Mouse (Mus musculus) adrenal gland, adult (tissue): Measurements from ENCODE around the gene Ighmbp2.
A peak's percentile ranks its signal among the peaks of the same experiment; 100 is the strongest.
"Not testable (repeated sequence)": the region's sequence is repeated elsewhere in the genome, so short reads cannot be mapped to it uniquely, and the experiment has no call there.

Experiments used
- DNase-seq, 2 experiments: peaks; one replicate each; pipeline ENCODE4 v3.0.0; 2022 to 2023; ENCODE audit warnings: low spot score in 1 of 2; ENCODE audit not compliant: inconsistent age in 2 of 2

Gene Ighmbp2

GRCm38 (mm10) chr19:3289006-3289405 is 6.2 kb upstream of the Ighmbp2 start:
- peak; percentile 29 to 64 for DNase-seq

- peak in 1 of 2 experiments; percentile 35 for DNase-seq
Observed at GRCm38 (mm10) chr19:3281886-3282285, 931 bp downstream of the Ighmbp2 start.

GRCm38 (mm10) chr19:3275744-3276365 is 7.0 kb downstream of the Ighmbp2 start:
- no peak for DNase-seq

- DNase-seq: no peak
Observed at GRCm38 (mm10) chr19:3273331-3273730, 9.5 kb downstream of the Ighmbp2 start.

- DNase-seq: no peak
Observed at GRCm38 (mm10) chr19:3271366-3271765, 11.5 kb downstream of the Ighmbp2 start.

GRCm38 (mm10) chr19:3269803-3270202 is 13.0 kb downstream of the Ighmbp2 start:
- DNase-seq: peak in 1 of 2 experiments; percentile 1

GRCm38 (mm10) chr19:3269279-3269678 is 13.5 kb downstream of the Ighmbp2 start:
- DNase-seq: no peak

GRCm38 (mm10) chr19:3268218-3268980 is 14.4 kb downstream of the Ighmbp2 start:
- DNase-seq: no peak

- DNase-seq: no peak
Observed at GRCm38 (mm10) chr19:3267340-3267739, 15.5 kb downstream of the Ighmbp2 start.

GRCm38 (mm10) chr19:3266676-3267075 is 16.1 kb downstream of the Ighmbp2 start:
- no peak for DNase-seq

GRCm38 (mm10) chr19:3266136-3266535 is 16.7 kb downstream of the Ighmbp2 start:
- peak in 1 of 2 experiments; percentile 16 for DNase-seq

GRCm38 (mm10) chr19:3265180-3265579 is 17.6 kb downstream of the Ighmbp2 start:
- peak in 1 of 2 experiments; percentile 14 for DNase-seq

- no peak for DNase-seq
Observed at GRCm38 (mm10) chr19:3264348-3264747, 18.5 kb downstream of the Ighmbp2 start.

- DNase-seq: peak in 1 of 2 experiments; percentile 17
Observed at GRCm38 (mm10) chr19:3261764-3262525, 20.9 kb downstream of the Ighmbp2 start.

- peak in 1 of 2 experiments; percentile 15 for DNase-seq
Observed at GRCm38 (mm10) chr19:3261336-3261735, 21.5 kb downstream of the Ighmbp2 start.

GRCm38 (mm10) chr19:3260591-3260990 is 22.2 kb downstream of the Ighmbp2 start:
- peak in 1 of 2 experiments; percentile 12 for DNase-seq

- peak in 1 of 2 experiments; percentile 14 for DNase-seq
Observed at GRCm38 (mm10) chr19:3260016-3260415, 22.8 kb downstream of the Ighmbp2 start.

- peak; percentile 19 to 75 for DNase-seq
Observed at GRCm38 (mm10) chr19:3225261-3225660, 57.6 kb downstream of the Ighmbp2 start.

- DNase-seq: not testable (repeated sequence)
Observed at GRCm38 (mm10) chr19:3214937-3215336, 67.9 kb downstream of the Ighmbp2 start.
